Mouse (Mus musculus) retina, postnatal 7 days (tissue): ENCODE measurements around the gene Svop.

Experiments
- DNase-seq: peaks from one replicate; pipeline ENCODE4 v3.0.0-alpha.2; 2012; ENCODE audit warnings: low read depth, low spot score

Svop gene

DNA sequence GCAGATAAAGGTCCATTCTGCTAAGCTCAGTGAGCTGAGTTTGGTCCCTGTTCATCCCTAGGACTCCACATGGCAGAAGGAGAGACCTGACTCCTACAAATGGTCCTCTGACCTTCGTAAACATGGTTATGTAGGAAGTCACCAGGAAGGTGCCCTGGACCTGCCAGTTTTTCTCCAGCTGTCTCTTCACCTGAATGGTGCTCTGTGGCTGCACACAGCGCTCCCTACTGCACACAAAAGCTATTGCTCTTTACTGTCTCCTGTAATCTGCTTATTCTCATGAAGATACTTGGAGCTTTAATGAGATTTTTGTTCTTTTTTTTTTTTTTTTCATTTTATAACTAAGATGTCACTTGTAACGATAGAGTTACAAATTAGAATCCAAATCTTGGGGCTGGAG is 44.8 kb downstream of the Svop start:
- DNase-seq, result no peak

GRCm38 (mm10) chr5:114046151-114046550 is 45.2 kb downstream of the Svop start:
- no peak for DNase-seq

- DNase-seq, result no peak
These were observed 46.2 kb downstream of the Svop start for GRCm38 (mm10) chr5:114045134-114045533.

GRCm38 (mm10) chr5:114043800-114044199 is 47.6 kb downstream of the Svop start:
- DNase-seq, result no peak

DNA sequence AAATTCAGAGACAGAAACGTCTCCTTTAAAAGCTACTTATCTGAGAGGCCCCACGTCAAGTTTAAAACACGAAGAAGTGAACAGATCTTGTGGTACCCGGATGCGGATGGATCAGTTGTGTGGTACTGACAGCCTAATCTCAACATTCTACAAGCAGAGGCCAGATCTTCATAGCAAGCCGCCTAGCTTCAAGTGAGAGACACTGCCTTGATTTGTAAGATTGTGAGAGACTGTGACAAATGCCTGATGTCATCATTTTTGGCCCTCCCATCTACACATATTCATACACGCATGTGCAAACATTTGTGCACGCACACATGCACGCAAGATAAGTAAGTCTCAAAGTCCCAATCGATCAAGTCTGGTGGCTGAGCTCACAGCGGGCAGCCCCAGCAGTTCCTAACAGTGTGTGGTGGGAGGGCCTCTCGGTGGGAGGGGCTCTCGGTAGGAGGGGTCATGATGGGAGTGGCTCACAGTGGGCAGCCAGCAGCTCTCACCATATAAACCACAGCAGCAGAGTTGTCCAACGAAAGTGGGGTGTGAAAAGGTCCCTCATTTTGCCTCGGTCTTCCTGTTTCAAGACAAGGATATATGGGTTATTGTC is 49.9 kb downstream of the Svop start:
- DNase-seq, result no peak

GRCm38 (mm10) chr5:114040911-114041310 is 50.5 kb downstream of the Svop start:
- no peak for DNase-seq

DNA sequence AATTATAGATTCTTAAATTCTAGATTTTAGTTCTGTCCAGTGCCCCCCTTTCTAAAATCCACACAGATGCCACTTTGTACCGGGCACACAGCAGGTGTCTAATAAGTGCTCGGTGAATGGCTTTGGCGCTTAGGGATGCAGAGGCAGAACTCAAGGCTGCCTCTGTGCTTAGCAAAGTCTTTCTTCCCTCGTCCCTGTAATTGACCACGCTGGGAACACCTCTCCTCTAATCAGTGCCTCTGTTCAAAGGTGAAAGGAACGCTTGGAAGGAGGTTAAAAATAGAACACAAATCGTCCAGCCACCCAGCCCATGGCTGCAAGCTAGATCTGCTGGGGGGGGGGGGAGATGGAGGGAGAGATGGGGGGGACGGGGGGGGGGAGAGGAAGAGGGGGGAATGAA is 50.9 kb downstream of the Svop start:
- DNase-seq, result no peak

GRCm38 (mm10) chr5:114035111-114035510 is 56.3 kb downstream of the Svop start:
- no peak for DNase-seq

DNA sequence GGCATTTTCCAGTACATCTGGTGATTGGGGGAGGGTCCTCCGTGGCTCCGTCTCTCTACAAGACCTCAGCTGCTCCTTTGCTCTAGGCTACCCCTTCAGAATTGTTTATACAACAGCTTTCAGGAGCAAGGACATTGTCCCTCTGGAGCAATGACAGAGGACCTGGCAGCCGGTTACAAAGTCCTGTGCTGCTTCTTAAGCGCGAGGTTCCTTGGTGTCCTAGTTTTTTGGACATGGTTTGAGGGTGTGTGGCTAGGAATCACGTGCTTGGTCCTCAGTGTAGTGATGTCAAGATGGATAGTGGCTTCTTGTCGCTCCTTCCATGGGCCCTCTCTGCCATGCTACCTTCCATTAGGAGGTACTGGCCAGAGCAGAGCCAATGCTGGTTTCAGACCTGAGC is 57.0 kb downstream of the Svop start:
- DNase-seq, result no peak

- no peak for DNase-seq
These were observed 59.1 kb downstream of the Svop start for GRCm38 (mm10) chr5:114032161-114032763.

DNA sequence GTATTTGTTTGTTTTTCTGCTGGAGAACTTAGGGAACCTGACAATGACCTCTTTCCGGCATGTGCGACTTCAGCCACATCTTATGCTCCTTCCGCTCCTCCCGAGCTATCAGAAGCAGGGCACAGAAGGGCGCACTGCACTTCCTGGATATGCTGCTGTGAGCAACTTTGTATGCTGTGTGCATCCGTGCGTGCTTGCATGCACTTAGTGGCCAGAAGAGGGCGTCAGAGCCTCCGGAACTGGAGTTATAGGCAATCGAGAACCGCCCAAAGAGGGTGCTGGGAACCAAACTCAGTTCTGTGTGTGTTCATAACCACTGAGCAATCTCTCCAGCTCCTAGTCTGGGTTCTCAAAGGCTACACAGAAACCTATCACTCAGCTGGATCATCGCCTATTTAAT is 60.7 kb downstream of the Svop start:
- no peak for DNase-seq

DNA sequence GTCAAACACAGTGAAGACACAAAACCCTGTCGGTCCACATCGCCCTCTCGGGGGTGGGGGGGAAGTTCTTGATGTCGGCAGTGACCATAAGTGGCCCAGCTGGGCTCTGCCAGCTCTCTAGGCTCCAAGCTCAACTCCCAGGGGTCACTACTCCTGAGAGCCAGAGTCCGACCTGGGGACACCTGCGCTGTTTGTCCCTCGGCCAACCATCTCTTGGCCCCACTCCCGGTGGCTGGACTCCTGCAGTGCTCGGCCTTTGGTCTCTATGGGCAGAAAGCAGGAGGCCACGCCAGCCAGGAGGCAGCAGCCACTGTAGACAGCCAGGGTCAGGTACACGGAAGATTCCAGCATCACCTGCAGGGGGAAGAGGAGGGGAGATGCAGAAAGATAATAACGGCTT is 63.3 kb downstream of the Svop start:
- DNase-seq, result no peak

- no peak for DNase-seq
These were observed 64.0 kb downstream of the Svop start for GRCm38 (mm10) chr5:114027217-114027944.

DNA sequence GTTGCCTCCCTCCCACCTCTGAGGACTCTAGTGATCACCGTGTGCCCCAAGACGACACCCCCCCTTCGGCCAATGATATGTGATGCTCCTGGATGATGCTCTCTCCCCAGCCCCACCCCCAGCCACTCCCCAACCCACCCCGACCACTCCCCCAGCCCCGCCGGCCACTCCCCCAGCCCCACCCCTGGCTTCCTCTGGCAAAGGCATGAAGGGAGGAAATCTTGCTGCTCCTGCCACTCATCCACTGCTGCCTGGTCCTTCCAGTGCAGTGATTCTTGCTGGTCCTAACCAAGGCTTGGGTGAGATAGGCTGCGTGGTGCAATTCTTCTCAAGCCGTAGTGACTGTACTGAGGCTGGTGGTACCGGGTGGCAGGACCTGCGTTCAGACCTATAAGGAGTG is 66.5 kb downstream of the Svop start:
- DNase-seq, result no peak

DNA sequence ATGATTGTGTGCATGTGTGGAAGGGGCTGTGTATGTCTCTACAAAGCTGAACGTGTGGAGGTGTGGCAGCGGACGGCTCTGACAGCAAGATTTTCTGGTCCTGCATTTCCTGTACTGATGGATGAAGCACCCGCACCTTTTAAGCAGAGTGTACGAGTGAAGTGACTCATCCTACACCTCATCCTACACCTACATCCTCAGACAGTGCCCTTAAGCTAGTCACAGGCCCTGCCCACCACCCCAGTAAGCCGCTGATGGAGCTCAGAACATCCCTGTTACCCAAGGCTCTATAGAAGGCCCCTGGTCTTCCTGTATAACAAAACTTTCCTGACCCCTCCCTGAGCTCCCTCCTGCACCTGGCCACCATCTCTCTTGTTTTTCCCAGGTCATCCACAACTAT is 67.0 kb downstream of the Svop start:
- DNase-seq, result no peak

GRCm38 (mm10) chr5:114015121-114015520 is 76.2 kb downstream of the Svop start:
- no peak for DNase-seq

DNA sequence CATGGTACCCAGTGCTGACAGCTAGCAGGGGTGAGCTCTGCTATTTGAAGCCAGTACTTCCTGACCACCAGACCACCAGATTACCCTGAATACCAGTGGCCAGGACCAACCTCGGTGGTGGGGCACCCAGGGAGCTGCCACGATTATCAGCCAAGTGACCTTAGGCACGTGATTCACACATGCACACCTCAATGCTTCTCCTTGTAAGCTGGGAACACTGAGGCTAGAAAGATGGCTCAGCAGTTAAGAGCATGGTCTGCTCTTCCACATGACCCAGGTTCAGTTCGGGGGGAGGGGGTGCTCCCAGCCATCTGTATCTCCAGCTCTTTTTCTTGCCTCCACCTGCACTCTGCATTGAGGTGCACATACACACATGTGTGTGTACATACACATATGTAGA is 82.3 kb downstream of the Svop start:
- no peak for DNase-seq

DNA sequence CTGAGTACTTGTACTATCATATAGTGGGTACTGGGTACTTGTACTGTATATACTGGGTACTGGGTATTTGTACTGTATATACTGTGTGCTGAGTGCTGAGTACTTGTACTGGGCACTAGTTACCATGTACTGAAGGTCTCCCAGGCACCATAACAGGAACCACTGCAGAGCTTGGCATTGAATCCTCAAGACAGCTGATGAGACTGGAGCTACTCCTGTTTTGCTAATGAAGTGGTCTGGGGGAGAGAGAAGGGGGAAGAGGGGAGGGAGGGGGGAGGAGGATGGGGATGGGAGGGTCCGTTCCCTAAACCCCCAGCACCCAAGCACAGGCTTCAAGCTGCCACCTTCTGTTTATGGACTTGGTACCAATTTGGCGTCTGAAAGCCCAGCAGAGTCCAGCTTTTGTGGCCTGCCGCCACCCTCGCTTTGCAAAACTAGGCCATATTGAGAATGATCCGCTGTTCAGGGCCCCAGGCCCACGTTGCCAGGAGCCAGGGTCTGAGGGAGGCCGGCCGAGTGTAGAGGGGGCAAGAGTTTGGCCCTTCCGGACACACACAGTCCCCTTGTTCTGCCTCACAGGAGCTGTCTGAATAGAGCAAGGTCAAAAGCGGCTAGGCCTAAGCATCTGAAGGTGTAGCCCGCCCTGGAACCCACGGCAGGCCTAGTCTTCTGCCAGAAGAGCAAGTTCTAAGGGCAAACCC is 83.5 kb downstream of the Svop start:
- DNase-seq, result no peak

DNA sequence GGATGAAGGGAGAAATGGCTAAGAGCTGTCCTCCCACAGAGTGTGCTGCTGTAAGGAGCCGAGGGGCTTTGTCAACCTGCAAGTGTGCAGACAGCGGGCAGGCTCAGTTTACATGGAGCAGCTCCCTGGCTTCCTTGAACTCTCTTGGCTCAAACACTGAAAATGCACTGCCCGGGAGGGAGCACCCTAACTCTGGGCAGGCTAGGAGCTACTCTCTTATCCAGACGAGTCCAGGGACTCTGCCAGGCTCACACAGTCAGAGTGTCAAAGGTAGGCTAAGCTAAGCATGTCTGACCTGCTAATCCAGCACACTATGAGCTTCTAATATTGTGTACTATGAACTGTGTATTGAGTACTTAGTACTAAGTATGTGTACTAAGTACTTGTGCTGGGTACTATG is 84.4 kb downstream of the Svop start:
- DNase-seq, result no peak

DNA sequence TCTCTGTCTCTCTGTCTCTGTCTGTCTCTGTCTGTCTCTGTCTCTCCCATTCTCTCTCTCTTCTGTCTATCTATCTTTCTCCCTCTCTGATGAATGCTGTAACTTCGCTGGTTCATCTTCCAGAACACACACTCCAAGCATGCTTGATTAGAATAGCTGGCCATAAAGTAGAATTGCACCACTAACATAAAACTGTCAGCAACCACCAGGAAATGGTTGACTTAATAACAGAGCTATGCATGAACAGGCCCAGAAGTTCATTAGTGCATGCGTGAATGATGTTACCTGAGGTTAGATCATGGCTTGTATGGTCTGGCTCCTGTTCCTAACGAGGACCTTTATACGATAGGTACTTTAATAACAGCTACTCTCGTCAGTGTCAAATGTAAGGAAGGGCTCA is 86.3 kb downstream of the Svop start:
- DNase-seq, result no peak

DNA sequence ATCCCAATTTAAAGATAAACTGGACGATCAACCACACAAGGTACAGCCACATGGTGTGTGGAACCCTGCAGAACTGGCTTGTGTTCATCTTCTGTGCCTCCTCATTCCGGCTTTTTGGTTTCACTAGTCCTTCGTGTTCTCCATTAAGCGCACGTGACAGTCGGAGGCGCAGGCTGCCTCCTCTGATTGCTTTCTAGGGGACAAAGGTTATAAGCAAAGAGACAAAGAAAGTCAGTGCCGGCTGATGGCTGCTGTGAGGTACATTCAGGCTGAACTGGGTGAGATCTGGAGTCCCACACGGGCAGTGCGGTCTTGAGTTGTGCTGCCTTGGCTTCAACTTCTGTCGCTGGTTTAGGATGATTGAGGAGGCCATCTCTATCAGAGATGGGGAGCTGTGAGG is 86.8 kb downstream of the Svop start:
- DNase-seq, result no peak

DNA sequence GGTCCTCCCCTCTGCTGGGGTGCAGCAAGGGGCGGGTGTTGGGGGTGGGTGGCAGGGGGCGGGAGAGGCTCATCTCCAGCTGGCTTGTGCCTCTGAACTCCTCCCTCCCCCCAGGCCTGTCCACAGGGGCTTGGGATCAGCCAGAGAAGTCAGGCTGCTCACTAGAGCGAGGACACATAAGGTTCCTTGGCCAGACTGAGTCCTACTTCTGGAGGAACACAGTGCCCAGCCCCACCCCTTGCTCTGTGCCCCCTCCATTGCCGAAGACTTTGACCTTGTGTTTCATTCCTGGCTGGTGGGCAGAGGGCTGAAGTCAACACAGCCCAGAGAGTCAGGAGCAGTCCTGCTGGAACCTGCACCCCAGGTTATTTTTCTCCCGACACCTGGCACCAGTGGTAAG is 87.8 kb downstream of the Svop start, which contains the start of gene Dao:
Gene Dao, plus strand, starts transcription at position 162 of the 400 bp plus-strand sequence.
- no peak for DNase-seq

GRCm38 (mm10) chr5:113999382-113999781 is 92.0 kb downstream of the Svop start:
- no peak for DNase-seq
